Mouse (Mus musculus) kidney, adult 2 months (tissue): ENCODE measurements at regions not wholly inside any gene's neighbourhood (a gene's known extent, or its start where the extent isn't known, plus 50 kb on each side); places are given as distances from the start of the nearest gene placed in this dataset.

Experiments used
- DNase-seq: peaks from one replicate; pipeline ENCODE4 v3.0.0; 2021
- H3K27ac ChIP-seq: fragments of 200-500 bp; 2 replicates; pipeline ENCODE4 v1.5.1; 2012; ENCODE audit warnings: low read depth, low read length, control low read depth, inconsistent platforms; ENCODE audit not compliant: insufficient read depth
- H3K27me3 ChIP-seq: fragments of 200-500 bp; replicated peaks from 2 replicates; pipeline ENCODE4 v1.6.1; 2012; ENCODE audit warnings: mild to moderate bottlenecking, moderate library complexity, low read length, inconsistent platforms; ENCODE audit not compliant: control insufficient read depth, insufficient read depth
- H3K36me3 ChIP-seq: fragments of 200-500 bp; 2 replicates; pipeline ENCODE4 v1.6.1; 2012; ENCODE audit warnings: mild to moderate bottlenecking, moderate library complexity, low read length, inconsistent platforms; ENCODE audit not compliant: control insufficient read depth, insufficient read depth
- H3K4me1 ChIP-seq: fragments of 200-500 bp; 2 replicates; pipeline ENCODE4 v1.6.1; 2011; ENCODE audit warnings: low read length; ENCODE audit not compliant: control insufficient read depth, insufficient read depth
- H3K4me3 ChIP-seq: fragments of 200-500 bp; 2 replicates; pipeline ENCODE4 v1.5.1; 2011; ENCODE audit warnings: mild to moderate bottlenecking, low read depth, low read length, control low read depth; ENCODE audit not compliant: insufficient read depth
- CTCF ChIP-seq: fragments of 200-500 bp; conservative IDR thresholded peaks from 2 replicates; pipeline ENCODE4 v1.5.1; 2011; ENCODE audit warnings: low read depth, mild to moderate bottlenecking, control low read depth, low read length, moderate library complexity, mixed read lengths; ENCODE audit not compliant: insufficient read depth, insufficient read length
- POLR2A ChIP-seq: fragments of 200-500 bp; IDR thresholded peaks from one replicate; pipeline ENCODE4 v1.6.1; 2011; ENCODE audit warnings: low read depth, low read length, control low read depth
- WGBS: fragments of 180-500 bp; shearing (Covaris S2); methylation state at CpG from one replicate; pipeline ENCODE4 v1.1.7; 2018; 5-methylcytosine and 5-hydroxymethylcytosine counted together

DNA sequence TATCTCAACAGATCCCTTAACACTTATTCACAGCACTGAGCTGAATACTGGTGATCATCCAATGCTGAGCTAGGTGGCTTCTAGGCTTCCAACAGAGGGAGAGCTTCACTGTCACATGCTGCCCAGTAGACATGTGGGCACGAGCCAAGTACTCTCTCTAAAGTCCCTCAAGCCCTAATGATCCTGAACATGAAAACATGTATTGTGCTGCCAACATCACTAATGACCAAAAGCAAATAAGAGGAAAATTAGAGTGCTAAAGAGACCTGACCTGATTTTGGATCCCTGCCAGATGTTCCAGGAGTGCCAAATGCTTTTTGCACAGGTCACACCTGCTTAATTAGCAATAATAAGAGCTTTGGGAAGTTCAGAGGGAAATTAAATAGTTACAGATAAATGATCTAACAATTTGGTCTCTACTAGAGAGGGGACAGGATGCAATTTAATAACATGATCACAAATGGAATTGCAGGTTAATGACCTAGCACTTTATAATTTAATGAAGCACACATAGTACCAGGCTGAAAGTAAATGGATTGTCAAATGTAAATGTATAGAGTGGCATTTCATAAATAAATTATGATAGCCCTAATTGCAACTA is 215.6 kb upstream of the Ins1 start:
- Histone ChIP-seq H3K4me1 (no peaks in the 10 kb centered on the region), H3K27me3 (no peaks in the 10 kb centered on the region), H3K27ac (no peak overlapping the region), H3K36me3 (no peaks in the 10 kb centered on the region), H3K4me3 (no peak overlapping the region)
- TF ChIP-seq POLR2A, result no peak
- no peak for TF ChIP-seq CTCF
- whole genome bisulfite sequencing, result 30% methylated on average over 1 of the region's 1 CpGs
- DNase-seq, result peak; percentile 3

DNA sequence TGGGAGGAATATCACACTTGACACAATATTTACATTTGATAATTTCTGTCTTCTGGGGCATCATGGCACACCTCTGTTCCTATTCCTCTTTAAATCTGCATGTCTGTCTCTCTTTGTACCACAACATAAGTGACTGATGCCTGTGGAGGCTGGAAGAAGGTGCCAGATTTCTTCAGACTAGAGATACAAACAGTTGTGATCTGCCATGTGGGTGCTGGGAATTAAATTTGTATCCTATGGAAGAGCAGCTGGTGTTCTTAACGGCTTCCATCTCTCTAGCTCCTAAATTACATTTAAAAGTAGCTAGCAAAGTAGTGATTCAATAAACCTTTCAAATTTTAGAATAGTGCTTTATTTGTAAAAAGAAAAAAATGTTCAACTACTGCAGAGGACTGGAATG is 195.3 kb upstream of the Ins1 start:
- WGBS, result 77% methylated on average over 1 of the region's 1 CpGs
- Histone ChIP-seq H3K36me3 (no peaks in the 10 kb centered on the region), H3K4me1 (no peaks in the 10 kb centered on the region), H3K4me3 (no peak overlapping the region), H3K27ac (no peak overlapping the region), H3K27me3 (no peaks in the 10 kb centered on the region)
- TF ChIP-seq POLR2A (no peak), CTCF (no peak)
- DNase-seq, result no peak

DNA sequence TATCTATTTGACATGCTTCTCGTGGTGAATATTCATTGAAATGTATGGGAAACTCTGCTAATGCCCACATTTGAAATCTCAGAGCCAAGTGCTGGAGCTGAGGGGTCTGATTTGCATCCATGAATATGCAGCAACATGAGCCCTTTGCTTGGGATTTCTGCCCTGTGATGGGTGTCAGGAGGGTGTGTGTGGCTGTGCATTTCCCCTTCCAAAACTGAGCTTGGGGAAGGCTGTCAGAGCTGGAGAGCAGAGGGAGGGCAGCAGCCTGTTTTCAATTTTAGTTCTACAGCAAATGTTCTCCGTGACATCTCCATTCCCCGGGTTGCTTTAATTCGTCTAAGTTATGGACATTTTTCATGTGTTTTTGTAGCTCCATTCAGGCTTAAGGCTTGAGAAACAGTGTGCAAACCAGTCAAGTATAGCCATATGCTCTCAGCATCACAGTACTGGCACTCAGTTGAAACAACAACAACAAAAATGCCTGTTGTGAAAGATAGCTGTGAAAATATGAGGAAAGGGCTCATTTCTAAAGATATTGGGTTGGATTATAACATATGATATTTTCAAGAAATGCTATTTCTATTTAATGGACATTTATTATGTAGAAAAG is 194.1 kb upstream of the Ins1 start:
- Histone ChIP-seq H3K27me3 (no peaks in the 10 kb centered on the region), H3K27ac (no peak overlapping the region), H3K4me1 (no peaks in the 10 kb centered on the region), H3K36me3 (no peaks in the 10 kb centered on the region), H3K4me3 (no peak overlapping the region)
- 57% methylated on average over 4 of the region's 4 CpGs for WGBS
- TF ChIP-seq CTCF (no peak), POLR2A (no peak)
- DNase-seq, result no peak

DNA sequence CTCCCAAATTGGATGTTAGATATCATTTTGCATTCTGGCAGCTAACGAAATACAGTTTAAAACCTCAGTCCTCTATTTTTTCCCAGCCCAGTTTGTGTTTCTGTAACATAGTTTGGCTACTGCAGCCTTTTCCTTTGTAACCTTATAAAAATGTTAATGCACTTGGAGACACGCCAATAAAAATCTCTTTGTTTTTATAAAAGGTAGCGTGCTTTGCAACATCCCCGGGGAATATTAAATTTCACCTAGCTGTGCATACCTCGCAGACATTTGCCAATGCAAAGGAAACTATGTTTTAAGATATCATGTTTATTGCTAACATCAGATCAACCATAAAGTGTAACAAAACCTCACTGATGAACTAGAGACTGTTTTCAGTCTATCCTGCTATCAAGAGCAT is 192.9 kb upstream of the Ins1 start:
- WGBS, result 17% methylated on average over 5 of the region's 5 CpGs
- TF ChIP-seq CTCF (no peak), POLR2A (no peak)
- Histone ChIP-seq H3K27ac (no peak overlapping the region), H3K4me3 (no peak overlapping the region), H3K27me3 (no peaks in the 10 kb centered on the region), H3K36me3 (no peaks in the 10 kb centered on the region), H3K4me1 (no peaks in the 10 kb centered on the region)
- DNase-seq, result no peak

DNA sequence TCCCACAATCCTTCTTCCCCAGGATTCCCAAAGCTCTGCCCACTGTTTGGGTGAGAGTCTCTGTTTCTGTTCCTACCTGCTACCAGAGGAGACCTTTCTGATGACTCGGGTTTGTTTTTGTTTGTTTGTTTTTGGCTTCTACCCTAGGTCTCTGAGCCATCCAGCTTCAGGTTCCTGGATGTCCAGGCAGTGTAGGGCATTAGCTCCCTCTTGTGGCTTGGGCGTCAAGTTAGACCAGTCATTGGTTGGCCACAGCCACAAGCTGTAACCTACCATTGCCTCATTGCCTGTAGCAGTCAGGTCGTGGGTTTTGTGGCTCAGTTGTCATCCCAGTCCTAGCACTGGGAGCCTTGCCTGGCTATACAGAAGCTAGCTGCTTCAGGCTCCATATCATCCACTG is 185.1 kb upstream of the Ins1 start:
- Histone ChIP-seq H3K4me3 (no peak overlapping the region), H3K27ac (no peak overlapping the region), H3K4me1 (no peaks in the 10 kb centered on the region), H3K27me3 (no peaks in the 10 kb centered on the region), H3K36me3 (no peaks in the 10 kb centered on the region)
- DNase-seq, result no peak
- WGBS, result 34% methylated on average over 3 of the region's 3 CpGs
- TF ChIP-seq POLR2A (no peak), CTCF (peak; percentile 37)

DNA sequence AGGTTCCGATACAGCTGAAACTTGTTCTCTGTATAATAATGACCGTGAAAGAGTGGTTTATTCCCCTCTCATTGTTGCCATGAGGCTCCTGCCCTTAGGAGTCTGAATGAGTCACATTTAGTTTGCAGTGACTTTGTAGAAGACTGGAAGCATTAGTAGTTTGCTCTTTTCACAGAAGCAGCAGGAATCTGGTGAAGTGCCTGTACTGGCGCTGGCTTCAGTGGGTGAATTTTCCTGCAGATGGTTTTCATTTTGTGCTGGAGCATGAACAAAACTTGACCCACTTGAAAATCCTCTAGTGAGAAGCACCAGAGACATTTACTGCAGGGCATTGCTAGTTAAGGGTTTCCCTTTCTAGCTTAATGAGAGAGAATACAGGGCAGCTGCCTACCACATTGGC is 151.7 kb upstream of the Ins1 start:
- Histone ChIP-seq H3K4me3 (no peak overlapping the region), H3K4me1 (no peaks in the 10 kb centered on the region), H3K27ac (no peak overlapping the region), H3K27me3 (no peaks in the 10 kb centered on the region), H3K36me3 (no peaks in the 10 kb centered on the region)
- WGBS, result 86% methylated on average over 3 of the region's 3 CpGs
- TF ChIP-seq CTCF (no peak), POLR2A (no peak)
- no peak for DNase-seq
